Mouse (Mus musculus) ES-Bruce4 (cell line): ENCODE data around the gene Echdc3. TPM values are rescaled to one million over a fixed set of nuclear protein-coding genes. Genes with fewer than 3 reads are reported as not detected.
A peak's percentile ranks its signal among the peaks of the same experiment; 100 is the strongest.

ENCODE experiments used
- H3K27ac ChIP-seq: 2 replicates; pipeline ENCODE4 v1.5.1; 2012; ENCODE audit warnings: low read length, inconsistent platforms; ENCODE audit not compliant: insufficient read depth
- H3K27me3 ChIP-seq: 2 replicates; pipeline ENCODE4 v1.6.1; 2012; ENCODE audit warnings: mild to moderate bottlenecking, low read length, inconsistent platforms; ENCODE audit not compliant: control insufficient read depth, poor library complexity, insufficient read depth, severe bottlenecking
- H3K36me3 ChIP-seq: 2 replicates; pipeline ENCODE4 v1.6.1; 2012; ENCODE audit warnings: inconsistent platforms, mild to moderate bottlenecking, low read length, moderate library complexity; ENCODE audit not compliant: control insufficient read depth, poor library complexity, insufficient read depth, severe bottlenecking
- H3K4me1 ChIP-seq: one replicate; pipeline ENCODE4 v1.8.1; 2011; ENCODE audit warnings: low read length; ENCODE audit not compliant: control insufficient read depth, insufficient read depth
- H3K4me3 ChIP-seq: 2 replicates; pipeline ENCODE4 v1.5.1; 2011; ENCODE audit warnings: low read depth, mild to moderate bottlenecking, low read length
- H3K9ac ChIP-seq: 2 replicates; pipeline ENCODE4 v1.6.1; 2012; ENCODE audit warnings: low read depth, mild to moderate bottlenecking, inconsistent platforms; ENCODE audit not compliant: poor library complexity, severe bottlenecking
- H3K9me3 ChIP-seq: replicated peaks from 2 replicates; pipeline ENCODE4 v1.6.1; 2012; ENCODE audit warnings: mild to moderate bottlenecking, low read length, inconsistent platforms; ENCODE audit not compliant: control insufficient read depth, poor library complexity, insufficient read depth, severe bottlenecking
- CTCF ChIP-seq: IDR thresholded peaks from one replicate; pipeline ENCODE4 v1.8.1; 2011; ENCODE audit warnings: low read depth, low read length
- EP300 ChIP-seq: IDR thresholded peaks from 2 replicates; pipeline ENCODE4 v1.6.1; 2011; ENCODE audit warnings: low read depth, low read length; ENCODE audit not compliant: insufficient read depth
- POLR2A ChIP-seq: IDR thresholded peaks from one replicate; pipeline ENCODE4 v1.8.1; 2011; ENCODE audit warnings: low read length; ENCODE audit not compliant: insufficient read depth
- polyA plus RNA-seq: library from polyadenylated mRNA; stranded (reverse); fragments of >200 nt; gene quantifications from 2 replicates; pipeline ENCODE4 v1.2.4, GENCODE M21; 2011; ENCODE audit warnings: low read depth; ENCODE audit not compliant: missing spikeins, insufficient read depth, insufficient read length

The Echdc3 gene
- polyA plus RNA-seq, 1 experiment, result 1.5 TPM

GRCm38 (mm10) chr2:6165771-6166170, 47.1 kb downstream of the Echdc3 start:
- Histone ChIP-seq H3K9me3 (peaks cover under 1% of the 10 kb centered on the region; the same call in 1 of the 2 replicates), H3K4me1 (peaks cover 7% of the 10 kb centered on the region), H3K27ac (no peak overlapping the region), H3K4me3 (no peak overlapping the region), H3K9ac (no peak overlapping the region), H3K27me3 (no peaks in the 10 kb centered on the region), H3K36me3 (no peaks in the 10 kb centered on the region)
- TF ChIP-seq POLR2A (no peak), EP300 (no peak), CTCF (no peak)

GRCm38 (mm10) chr2:6164606-6165290, 48.1 kb downstream of the Echdc3 start:
- Histone ChIP-seq H3K4me3 (no peak overlapping the region), H3K9ac (no peak overlapping the region), H3K4me1 (peaks cover 11% of the 10 kb centered on the region), H3K36me3 (no peaks in the 10 kb centered on the region), H3K9me3 (no peaks in the 10 kb centered on the region), H3K27ac (no peak overlapping the region), H3K27me3 (no peaks in the 10 kb centered on the region)
- TF ChIP-seq POLR2A (no peak), CTCF (no peak), EP300 (no peak)

DNA sequence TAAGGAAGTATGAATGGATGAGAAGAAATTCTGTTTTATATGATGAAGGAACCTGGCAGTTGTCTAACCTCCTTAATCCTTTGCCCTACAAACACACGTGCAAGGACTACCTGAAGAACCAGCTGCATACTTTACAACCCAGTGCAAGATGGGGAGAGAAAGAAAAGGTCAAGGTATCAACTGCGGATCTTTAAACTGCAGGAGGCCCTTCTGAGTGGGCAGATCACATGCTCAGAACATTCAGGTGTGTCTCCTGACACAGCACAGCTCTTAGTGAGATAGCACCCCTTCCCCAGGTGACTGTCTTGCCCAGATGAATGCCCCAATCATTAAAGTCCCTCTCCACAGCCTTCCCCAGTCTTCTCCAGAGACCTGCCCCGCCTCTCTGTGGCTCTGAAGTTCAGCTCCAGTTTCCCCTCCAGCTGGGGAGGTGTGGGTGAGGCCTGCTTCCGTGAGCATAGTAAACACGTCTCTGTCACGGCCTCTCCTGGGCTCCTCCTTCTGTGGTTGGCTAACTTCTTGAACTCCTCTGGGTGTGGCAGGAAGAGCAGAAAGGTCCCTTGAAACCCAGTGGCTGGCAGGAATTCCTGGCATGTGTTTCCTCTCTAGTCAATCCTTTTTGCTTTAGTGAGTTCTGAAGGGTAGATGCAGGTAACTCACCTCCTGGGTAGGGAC, 50.3 kb downstream of the Echdc3 start:
- Histone ChIP-seq H3K4me3 (no peak overlapping the region), H3K36me3 (no peaks in the 10 kb centered on the region), H3K9me3 (no peaks in the 10 kb centered on the region), H3K9ac (no peak overlapping the region), H3K27ac (no peak overlapping the region), H3K4me1 (peaks cover 10% of the 10 kb centered on the region), H3K27me3 (no peaks in the 10 kb centered on the region)
- TF ChIP-seq EP300, result peak; percentile 40; the same call in 1 of the 2 replicates
- no peak for TF ChIP-seq CTCF
- TF ChIP-seq POLR2A, result no peak

GRCm38 (mm10) chr2:6159735-6160134, 53.1 kb downstream of the Echdc3 start:
- H3K27me3 ChIP-seq, result no peaks in the 10 kb centered on the region
- no peak overlapping the region for H3K27ac ChIP-seq
- H3K9ac ChIP-seq, result no peak overlapping the region
- no peak overlapping the region for H3K4me3 ChIP-seq
- H3K36me3 ChIP-seq, result no peaks in the 10 kb centered on the region
- peaks cover 8% of the 10 kb centered on the region for H3K4me1 ChIP-seq
- no peak for TF ChIP-seq POLR2A
- TF ChIP-seq CTCF, result no peak
- TF ChIP-seq EP300, result no peak
- no peaks in the 10 kb centered on the region for H3K9me3 ChIP-seq

- Histone ChIP-seq H3K4me3 (no peak overlapping the region), H3K36me3 (no peaks in the 10 kb centered on the region), H3K4me1 (peaks cover 8% of the 10 kb centered on the region), H3K9me3 (no peaks in the 10 kb centered on the region), H3K9ac (no peak overlapping the region), H3K27ac (no peak overlapping the region), H3K27me3 (no peaks in the 10 kb centered on the region)
- TF ChIP-seq POLR2A (no peak), EP300 (no peak), CTCF (no peak)
Measured at GRCm38 (mm10) chr2:6159219-6159618, 53.6 kb downstream of the Echdc3 start.

DNA sequence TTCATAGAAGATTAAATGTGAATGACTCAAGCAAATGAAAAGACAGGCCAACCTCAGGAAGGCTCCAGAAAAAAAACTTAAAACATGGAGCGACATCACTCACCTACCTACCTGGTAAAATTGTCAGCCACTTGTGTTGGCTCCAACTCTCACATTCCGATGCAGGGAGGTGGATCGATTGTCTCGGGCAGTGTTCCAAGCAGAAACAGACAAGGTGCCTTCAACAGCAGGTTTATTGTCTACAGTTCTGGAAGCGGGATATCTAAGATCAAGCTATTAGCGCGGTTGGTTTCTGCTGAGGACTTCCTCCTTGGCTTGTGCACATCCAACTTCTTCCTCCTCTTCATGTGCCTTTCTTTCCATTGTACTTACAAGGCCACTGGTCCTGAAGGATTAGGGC, 55.2 kb downstream of the Echdc3 start:
- no peaks in the 10 kb centered on the region for H3K36me3 ChIP-seq
- peaks cover 5% of the 10 kb centered on the region for H3K4me1 ChIP-seq
- TF ChIP-seq POLR2A (no peak), CTCF (no peak), EP300 (no peak)
- H3K27me3 ChIP-seq, result no peaks in the 10 kb centered on the region
- no peak overlapping the region for H3K27ac ChIP-seq
- no peaks in the 10 kb centered on the region for H3K9me3 ChIP-seq
- H3K9ac ChIP-seq, result no peak overlapping the region
- H3K4me3 ChIP-seq, result no peak overlapping the region
